Mouse (Mus musculus) ES-Bruce4 (cell line): ENCODE measurements around the gene Ggcx. TPM values are rescaled to one million over a fixed set of nuclear protein-coding genes. Genes with fewer than 3 reads are reported as not detected.

Source experiments
- H3K27ac ChIP-seq: 2 replicates; pipeline ENCODE4 v1.5.1; 2012; ENCODE audit warnings: low read length, inconsistent platforms; ENCODE audit not compliant: insufficient read depth
- H3K27me3 ChIP-seq: 2 replicates; pipeline ENCODE4 v1.6.1; 2012; ENCODE audit warnings: mild to moderate bottlenecking, low read length, inconsistent platforms; ENCODE audit not compliant: control insufficient read depth, poor library complexity, insufficient read depth, severe bottlenecking
- H3K36me3 ChIP-seq: 2 replicates; pipeline ENCODE4 v1.6.1; 2012; ENCODE audit warnings: inconsistent platforms, mild to moderate bottlenecking, low read length, moderate library complexity; ENCODE audit not compliant: control insufficient read depth, poor library complexity, insufficient read depth, severe bottlenecking
- H3K4me1 ChIP-seq: one replicate; pipeline ENCODE4 v1.8.1; 2011; ENCODE audit warnings: low read length; ENCODE audit not compliant: control insufficient read depth, insufficient read depth
- H3K4me3 ChIP-seq: 2 replicates; pipeline ENCODE4 v1.5.1; 2011; ENCODE audit warnings: low read depth, mild to moderate bottlenecking, low read length
- H3K9ac ChIP-seq: 2 replicates; pipeline ENCODE4 v1.6.1; 2012; ENCODE audit warnings: low read depth, mild to moderate bottlenecking, inconsistent platforms; ENCODE audit not compliant: poor library complexity, severe bottlenecking
- H3K9me3 ChIP-seq: replicated peaks from 2 replicates; pipeline ENCODE4 v1.6.1; 2012; ENCODE audit warnings: mild to moderate bottlenecking, low read length, inconsistent platforms; ENCODE audit not compliant: control insufficient read depth, poor library complexity, insufficient read depth, severe bottlenecking
- CTCF ChIP-seq: IDR thresholded peaks from one replicate; pipeline ENCODE4 v1.8.1; 2011; ENCODE audit warnings: low read depth, low read length
- EP300 ChIP-seq: IDR thresholded peaks from 2 replicates; pipeline ENCODE4 v1.6.1; 2011; ENCODE audit warnings: low read depth, low read length; ENCODE audit not compliant: insufficient read depth
- POLR2A ChIP-seq: IDR thresholded peaks from one replicate; pipeline ENCODE4 v1.8.1; 2011; ENCODE audit warnings: low read length; ENCODE audit not compliant: insufficient read depth
- polyA plus RNA-seq: library from polyadenylated mRNA; stranded (reverse); fragments of >200 nt; gene quantifications from 2 replicates; pipeline ENCODE4 v1.2.4, GENCODE M21; 2011; ENCODE audit warnings: low read depth; ENCODE audit not compliant: missing spikeins, insufficient read depth, insufficient read length

The Ggcx gene
- polyA plus RNA-seq, 1 experiment: 16.6 TPM

- H3K36me3 ChIP-seq: no peaks in the 10 kb centered on the region
- no peak overlapping the region for H3K9ac ChIP-seq
Measured at GRCm38 (mm10) chr6:72370091-72370490, 44.0 kb upstream of the Ggcx start.

GRCm38 (mm10) chr6:72371147-72371546 lies 43.0 kb upstream of the Ggcx start:
- Histone ChIP-seq H3K27ac (no peak overlapping the region), H3K4me3 (no peak overlapping the region)
- TF ChIP-seq EP300 (no peak), CTCF (no peak), POLR2A (no peak)

More at GRCm38 (mm10) chr6:72370091-72370490, 44.0 kb upstream of the Ggcx start:
- TF ChIP-seq CTCF (no peak), POLR2A (no peak), EP300 (no peak)
- H3K9me3 ChIP-seq: no peaks in the 10 kb centered on the region
- no peaks in the 10 kb centered on the region for H3K27me3 ChIP-seq
- H3K4me1 ChIP-seq: no peaks in the 10 kb centered on the region
- no peak overlapping the region for H3K4me3 ChIP-seq
- H3K27ac ChIP-seq: no peak overlapping the region

GRCm38 (mm10) chr6:72371571-72371970 lies 42.5 kb upstream of the Ggcx start:
- no peak for TF ChIP-seq CTCF
- no peak for TF ChIP-seq POLR2A
- TF ChIP-seq EP300: no peak
- H3K9me3 ChIP-seq: no peaks in the 10 kb centered on the region
- no peaks in the 10 kb centered on the region for H3K4me1 ChIP-seq
- H3K9ac ChIP-seq: no peak overlapping the region
- no peaks in the 10 kb centered on the region for H3K27me3 ChIP-seq
- no peaks in the 10 kb centered on the region for H3K36me3 ChIP-seq
- no peak overlapping the region for H3K4me3 ChIP-seq
- no peak overlapping the region for H3K27ac ChIP-seq

More at GRCm38 (mm10) chr6:72371147-72371546, 43.0 kb upstream of the Ggcx start:
- H3K4me1 ChIP-seq: no peaks in the 10 kb centered on the region
- H3K9me3 ChIP-seq: no peaks in the 10 kb centered on the region
- H3K9ac ChIP-seq: no peak overlapping the region
- no peaks in the 10 kb centered on the region for H3K36me3 ChIP-seq
- no peaks in the 10 kb centered on the region for H3K27me3 ChIP-seq

DNA sequence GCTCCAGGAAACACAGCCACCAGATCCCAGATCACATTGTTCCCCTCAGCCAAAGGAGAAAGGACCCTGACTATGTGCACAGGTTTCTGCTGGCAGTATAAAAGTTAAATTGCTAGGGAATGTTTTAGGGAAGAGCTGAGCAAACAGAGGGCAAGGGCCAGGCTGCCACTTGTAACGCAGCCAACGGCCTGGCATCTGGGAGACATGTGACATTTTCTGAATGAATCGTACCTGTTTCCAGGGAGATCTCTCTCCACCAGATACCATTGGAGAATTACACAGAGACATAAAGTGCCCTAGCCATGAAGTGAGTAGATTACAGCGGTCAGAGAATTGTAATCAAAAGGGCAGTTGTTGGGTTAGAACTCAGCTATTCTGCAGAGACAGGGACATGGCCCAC lies 40.9 kb upstream of the Ggcx start:
- H3K27me3 ChIP-seq: no peaks in the 10 kb centered on the region
- no peaks in the 10 kb centered on the region for H3K9me3 ChIP-seq
- TF ChIP-seq EP300: no peak
- TF ChIP-seq CTCF: no peak
- TF ChIP-seq POLR2A: no peak
- no peaks in the 10 kb centered on the region for H3K36me3 ChIP-seq
- H3K4me1 ChIP-seq: no peaks in the 10 kb centered on the region
- no peak overlapping the region for H3K27ac ChIP-seq
- no peak overlapping the region for H3K9ac ChIP-seq
- H3K4me3 ChIP-seq: no peak overlapping the region

- TF ChIP-seq EP300 (no peak), CTCF (no peak), POLR2A (no peak)
- H3K27ac ChIP-seq: no peak overlapping the region
- H3K4me1 ChIP-seq: no peaks in the 10 kb centered on the region
- H3K9ac ChIP-seq: no peak overlapping the region
- no peaks in the 10 kb centered on the region for H3K9me3 ChIP-seq
- H3K27me3 ChIP-seq: no peaks in the 10 kb centered on the region
- no peaks in the 10 kb centered on the region for H3K36me3 ChIP-seq
- H3K4me3 ChIP-seq: no peak overlapping the region
Measured at GRCm38 (mm10) chr6:72374206-72374605, 39.9 kb upstream of the Ggcx start.

- TF ChIP-seq POLR2A: no peak
- TF ChIP-seq EP300: no peak
- TF ChIP-seq CTCF: no peak
- H3K27ac ChIP-seq: no peak overlapping the region
- H3K9me3 ChIP-seq: no peaks in the 10 kb centered on the region
- no peak overlapping the region for H3K4me3 ChIP-seq
- no peaks in the 10 kb centered on the region for H3K36me3 ChIP-seq
- no peaks in the 10 kb centered on the region for H3K27me3 ChIP-seq
- H3K4me1 ChIP-seq: no peaks in the 10 kb centered on the region
- H3K9ac ChIP-seq: no peak overlapping the region
Measured at GRCm38 (mm10) chr6:72374820-72375563, 39.1 kb upstream of the Ggcx start.
